Mouse (Mus musculus) gastrocnemius, postnatal 14 days (tissue): ENCODE data around the gene Mrps12. TPM values are rescaled to one million over a fixed set of nuclear protein-coding genes. Genes with fewer than 3 reads are reported as not detected.
"Not testable (repeated sequence)": the region's sequence is repeated elsewhere in the genome, so short reads cannot be mapped to it uniquely, and the experiment has no call there.

ENCODE experiments used
- DNase-seq: peaks from one replicate; pipeline ENCODE4 v3.0.0; 2021; ENCODE audit warnings: mixed read lengths
- intact Hi-C: fragments of 180-260 bp; cut with DNase I; formaldehyde crosslinking; loops from one replicate; pipeline ENCODE4 v1.15.1; 2025; ENCODE audit warnings: low total_unique reads
- total RNA-seq, 2 experiments: library from RNA; stranded (reverse); gene quantifications; 2 replicates each; pipeline ENCODE4 v1.2.3; 2021

The Mrps12 gene
- total RNA-seq, 2 experiments from 2014 or later = 43.7 to 48.0 TPM

- DNase-seq = no peak
- intact Hi-C loops = no loop called here
These were observed 23.9 kb downstream of the Mrps12 start for GRCm38 (mm10) chr7:28717726-28718125.

DNA sequence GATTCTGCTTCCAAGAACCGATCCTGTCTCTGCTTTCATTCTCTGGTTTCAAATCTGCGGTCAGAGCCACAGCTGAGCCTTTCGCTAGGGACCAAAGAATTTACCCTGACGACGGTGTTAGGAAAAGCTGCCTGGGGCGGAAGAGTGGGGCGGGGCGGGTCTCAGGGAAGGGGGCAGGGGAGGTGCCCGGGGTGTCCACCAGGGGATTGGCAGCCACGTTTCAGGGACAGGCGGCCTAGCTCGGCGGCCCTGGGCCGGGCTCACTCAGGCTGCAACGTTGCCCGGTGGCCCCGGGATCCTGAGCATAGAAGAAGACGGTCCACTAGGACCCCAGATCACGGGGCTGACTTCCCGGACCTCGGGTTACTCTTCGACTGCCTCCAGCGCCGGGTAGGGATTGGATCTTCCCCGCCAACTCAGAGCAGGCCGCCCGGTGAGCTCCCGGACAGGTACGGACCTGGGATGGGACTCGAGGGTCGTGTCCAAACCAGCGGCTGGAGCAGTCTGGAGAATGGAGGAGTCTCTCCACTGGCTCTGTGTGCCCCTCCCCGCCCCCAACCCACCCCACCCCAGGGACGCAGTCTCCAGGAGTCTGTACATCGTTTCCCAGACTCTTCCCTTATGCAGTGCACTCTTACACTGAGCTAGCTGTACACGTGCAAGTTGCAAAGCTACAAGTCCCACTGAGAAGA lies 24.9 kb downstream of the Mrps12 start, which contains the start of gene Fbxo17:
TSS of gene Fbxo17 (plus strand) at position 215 of the 692 bp plus-strand sequence.
- peak; percentile 84 for DNase-seq
- intact Hi-C loops = no loop called here

- intact Hi-C loops = no loop called here
- DNase-seq = no peak
These were observed 26.0 kb downstream of the Mrps12 start for GRCm38 (mm10) chr7:28715598-28715997.

DNA sequence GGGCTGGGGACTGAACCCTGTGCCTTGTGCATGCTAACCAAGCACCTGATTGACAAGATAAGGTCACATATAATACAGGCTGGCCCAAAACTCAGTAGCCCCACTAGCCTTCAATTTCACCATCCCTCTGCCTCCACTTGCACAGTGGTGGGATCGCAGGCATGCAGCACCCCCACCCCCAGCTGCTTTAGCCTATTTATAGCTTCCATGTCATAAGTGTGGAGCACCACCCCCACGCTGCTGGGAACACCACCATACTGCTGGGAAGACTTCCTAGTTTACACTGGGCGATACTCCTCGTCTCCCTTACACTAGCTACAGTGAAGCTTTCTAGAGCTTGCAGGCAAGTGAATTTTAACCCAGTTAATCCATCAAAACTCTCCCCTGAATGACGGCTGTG lies 27.0 kb downstream of the Mrps12 start:
- no peak for DNase-seq
- intact Hi-C loops = no loop called here

GRCm38 (mm10) chr7:28710962-28711361 lies 30.7 kb downstream of the Mrps12 start:
- intact Hi-C loops = no loop called here
- no peak for DNase-seq

DNA sequence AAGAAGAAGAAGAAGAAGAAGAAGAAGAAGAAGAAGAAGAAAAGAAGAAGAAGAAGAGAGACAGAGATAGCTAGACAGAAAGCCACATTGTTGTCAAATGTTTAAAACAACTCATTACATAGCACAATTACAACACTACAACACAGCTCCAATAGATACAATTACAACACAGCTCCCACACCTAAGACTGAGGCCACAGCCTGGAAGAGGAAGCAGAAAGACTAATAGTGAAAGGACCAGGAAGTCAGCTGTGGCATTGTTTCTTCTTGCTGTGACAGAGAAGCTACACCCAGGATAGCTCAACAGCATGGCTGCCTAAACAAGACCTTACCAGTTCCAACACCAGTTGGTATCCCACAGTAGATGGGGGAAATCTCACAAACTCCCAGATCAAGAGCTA lies 32.2 kb downstream of the Mrps12 start:
- intact Hi-C loops = no loop called here
- no peak for DNase-seq

GRCm38 (mm10) chr7:28702601-28703143 lies 38.9 kb downstream of the Mrps12 start:
- intact Hi-C loops = no loop called here
- no peak for DNase-seq

DNA sequence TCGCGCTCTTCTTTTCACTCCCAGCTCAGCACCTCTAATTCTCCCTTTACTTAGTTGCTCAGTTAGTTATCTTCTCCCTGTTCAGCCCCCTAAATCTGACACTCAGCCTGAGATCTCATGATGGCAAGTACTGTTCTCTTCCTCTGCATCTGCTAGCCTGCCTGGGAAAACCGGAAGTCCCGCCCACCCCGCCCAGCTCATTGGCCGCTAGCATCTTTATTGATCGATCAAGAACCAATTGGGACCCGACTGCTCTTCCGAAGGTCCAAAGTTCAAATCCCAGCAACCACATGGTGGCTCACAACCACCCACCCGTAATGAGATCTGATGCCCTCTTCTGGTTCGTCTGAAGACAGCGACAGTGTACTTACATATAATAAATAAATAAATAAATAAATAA lies 40.3 kb downstream of the Mrps12 start:
- intact Hi-C loops, DNase-seq: not testable (repeated sequence)

DNA sequence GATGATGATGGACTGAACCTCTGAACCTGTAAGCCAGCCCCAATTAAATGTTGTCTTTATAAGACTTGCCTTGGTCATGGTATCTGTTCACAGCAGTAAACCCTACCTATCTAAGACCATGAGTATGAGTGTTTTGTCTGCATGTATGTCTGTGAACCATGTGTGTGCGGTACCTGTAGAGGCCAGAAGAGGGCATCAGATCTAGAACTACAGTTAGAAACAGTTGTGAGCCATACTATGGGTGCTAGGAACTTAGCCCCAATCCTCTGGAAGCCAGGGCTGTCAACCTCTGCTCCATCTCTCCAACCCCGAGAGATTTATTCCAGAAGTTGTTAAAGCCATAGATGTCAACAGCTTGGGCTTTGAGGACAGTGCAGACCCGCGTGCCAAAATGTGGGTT lies 41.4 kb downstream of the Mrps12 start:
- intact Hi-C loops = no loop called here
- no peak for DNase-seq

DNA sequence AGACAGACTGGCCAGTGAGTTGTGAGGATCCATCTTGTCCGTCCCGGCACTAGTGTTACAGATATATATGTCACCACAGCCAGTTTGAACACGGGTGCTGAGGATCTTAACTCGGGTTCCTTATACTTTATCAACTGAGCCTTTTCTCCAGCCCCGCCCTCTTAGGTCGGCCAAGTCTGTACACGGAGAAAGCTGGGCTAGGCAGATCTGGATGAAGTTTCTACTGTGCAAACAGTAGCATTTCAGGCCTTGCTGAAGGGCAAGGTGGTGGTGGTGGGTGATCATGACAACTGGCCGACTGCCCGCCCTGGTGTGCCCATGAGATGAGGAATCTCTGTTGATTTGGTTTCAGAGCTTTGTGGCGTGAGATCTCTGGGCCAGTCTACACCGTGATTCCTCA lies 44.3 kb downstream of the Mrps12 start:
- DNase-seq = no peak
- intact Hi-C loops = no loop called here

- intact Hi-C loops = no loop called here
- DNase-seq = no peak
These were observed 46.6 kb downstream of the Mrps12 start for GRCm38 (mm10) chr7:28694966-28695511.

DNA sequence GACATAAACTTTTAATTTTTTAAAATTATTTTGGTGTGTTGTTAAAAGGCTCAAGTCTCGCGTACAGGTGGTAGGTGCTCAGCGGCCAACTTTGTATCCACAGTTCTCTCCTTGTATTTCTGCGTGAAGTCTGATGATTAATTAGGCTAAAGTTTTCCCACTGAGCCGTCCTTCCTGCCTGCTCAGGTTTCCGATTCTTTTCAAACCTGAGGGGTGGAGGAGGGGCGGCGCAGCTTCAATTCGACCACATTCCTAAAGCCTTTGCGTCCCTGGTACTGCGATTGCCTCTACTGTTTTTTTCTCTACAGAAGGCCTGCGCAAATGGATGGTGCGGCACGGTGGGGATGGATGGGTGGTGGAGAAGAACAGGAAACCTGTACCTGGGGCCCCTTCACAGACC lies 47.2 kb downstream of the Mrps12 start:
- intact Hi-C loops = no loop called here
- DNase-seq = no peak

DNA sequence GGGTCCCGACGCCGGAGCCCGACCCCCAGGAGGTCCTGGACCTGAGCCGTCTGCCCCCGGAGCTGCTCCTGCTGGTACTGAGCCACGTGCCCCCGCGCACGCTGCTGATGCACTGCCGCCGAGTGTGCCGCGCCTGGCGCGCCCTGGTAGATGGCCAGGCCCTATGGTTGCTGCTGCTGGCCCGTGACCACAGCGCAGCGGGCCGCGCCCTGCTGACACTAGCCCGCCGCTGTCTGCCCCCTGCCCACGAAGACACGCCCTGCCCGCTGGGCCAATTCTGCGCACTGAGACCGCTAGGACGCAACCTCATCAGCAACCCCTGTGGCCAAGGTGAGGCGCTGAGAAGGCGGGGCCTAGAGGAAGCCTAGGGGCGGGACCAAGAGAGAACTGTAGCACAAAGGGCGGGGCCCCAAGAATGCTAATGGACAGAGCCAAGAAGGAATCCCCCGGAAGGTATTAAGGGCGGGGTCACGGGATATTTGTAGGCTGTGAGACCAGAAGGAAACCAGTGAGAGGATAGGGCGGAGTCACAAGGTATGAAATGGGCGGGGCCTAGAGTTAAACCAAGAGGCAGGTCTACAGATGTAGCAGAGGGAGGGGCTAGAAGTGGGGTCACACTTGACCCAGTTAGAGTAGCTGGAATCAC lies 48.2 kb downstream of the Mrps12 start:
- intact Hi-C loops = no loop called here
- DNase-seq = peak; percentile 48

DNA sequence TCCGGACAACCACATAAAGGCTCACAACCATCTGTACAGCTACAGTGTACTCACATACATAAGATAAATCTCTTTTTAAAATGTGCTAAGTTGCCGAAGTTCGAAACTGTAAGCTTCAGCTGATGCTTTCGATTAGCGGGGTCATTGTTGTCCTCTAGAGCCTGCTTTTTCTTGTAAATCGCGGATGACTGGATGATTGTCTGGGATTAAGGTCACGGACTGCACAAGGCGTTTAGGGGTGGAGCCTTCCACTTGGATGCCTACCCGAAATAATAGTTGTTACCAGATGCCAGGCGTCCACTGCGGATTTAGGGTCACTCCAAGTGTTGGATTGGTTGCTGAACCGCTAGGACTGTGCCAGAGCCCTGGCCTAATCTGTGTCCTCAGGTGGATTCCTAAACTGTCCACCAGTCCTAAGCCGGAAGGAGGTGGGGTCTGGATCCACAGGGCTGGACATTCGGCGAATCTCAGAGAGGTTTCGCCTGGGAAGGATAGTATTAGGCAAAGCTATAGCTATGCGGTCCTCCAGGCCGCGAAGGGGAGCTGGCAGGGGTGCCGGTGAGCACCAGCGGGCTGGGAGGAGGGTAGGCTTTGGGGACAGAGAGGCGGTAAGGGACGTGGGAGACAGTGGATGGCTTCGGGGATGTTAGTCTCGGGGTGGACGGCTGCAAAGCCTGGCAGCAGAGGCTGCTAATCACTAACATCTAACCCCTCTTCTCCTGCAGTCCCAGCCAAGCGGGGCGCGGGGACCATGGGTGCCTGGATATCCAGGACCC lies 48.9 kb downstream of the Mrps12 start, which contains the start of gene Fbxo27:
TSS of gene Fbxo27 (plus strand) at position 305 of the 776 bp plus-strand sequence.
- peak; percentile 20 for DNase-seq
- intact Hi-C loops = no loop called here

DNA sequence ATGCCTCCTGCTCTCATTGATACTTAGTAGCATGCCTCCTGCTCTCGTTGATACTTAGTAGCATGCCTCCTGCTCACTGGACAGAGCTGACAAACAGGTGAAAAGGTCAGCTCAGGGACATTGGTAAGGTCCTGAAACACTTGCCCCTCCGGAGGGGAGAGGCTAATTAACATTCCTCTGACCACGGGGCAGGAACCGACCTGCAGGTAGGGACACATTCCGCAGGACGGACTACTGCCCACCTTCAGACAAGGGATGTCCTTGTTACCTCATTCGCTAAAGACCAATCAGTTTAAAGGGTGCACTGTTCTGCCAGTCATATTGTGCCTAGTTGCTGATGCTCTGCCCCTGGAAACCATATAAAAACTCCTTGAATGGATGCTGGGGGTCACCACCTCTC lies 50.5 kb downstream of the Mrps12 start:
- intact Hi-C loops = no loop called here
- no peak for DNase-seq

Other genes with a start within 250 kb of the Mrps12 start
- not detected for gene Ifnl2, start 231.4 kb downstream of the Mrps12 start, total RNA-seq
- not detected for gene Ifnl3, start 219.0 kb downstream of the Mrps12 start, total RNA-seq
- not detected for gene Sycn, start 200.9 kb downstream of the Mrps12 start, total RNA-seq
- gene Nccrp1, start 194.6 kb downstream of the Mrps12 start, total RNA-seq = not detected
- gene Samd4b, start 143.7 kb downstream of the Mrps12 start, total RNA-seq = 10 to 100 TPM; 15.7 to 18.5 TPM
- 1 to 10 TPM; 2.9 to 4.6 TPM for gene Pak4, start 143.6 kb downstream of the Mrps12 start, total RNA-seq
- not detected for gene Acp7, start 110.5 kb downstream of the Mrps12 start, total RNA-seq
- 1 to 10 TPM in 1 of 2 experiments, under 1 TPM in 1; 0.82 to 1.4 TPM for gene Fbxo27, start 49.0 kb downstream of the Mrps12 start, total RNA-seq
- gene Fbxo17, start 25.0 kb downstream of the Mrps12 start, total RNA-seq = 1 to 10 TPM; 5.6 to 7.3 TPM
- 10 to 100 TPM; 19.0 TPM for gene Sars2, start 172 bp upstream of the Mrps12 start, total RNA-seq
- gene Ccer2, start 14.4 kb upstream of the Mrps12 start, total RNA-seq = not detected
- gene Sirt2, start 24.9 kb upstream of the Mrps12 start, total RNA-seq = 10 to 100 TPM; 77.2 to 77.5 TPM
- 10 to 100 TPM; 21.2 to 21.3 TPM for gene Nfkbib, start 25.7 kb upstream of the Mrps12 start, total RNA-seq
- gene Rinl, start 47.1 kb upstream of the Mrps12 start, total RNA-seq = 1 to 10 TPM in 1 of 2 experiments, under 1 TPM in 1; 0.80 to 1.3 TPM
- gene Hnrnpl, start 66.7 kb upstream of the Mrps12 start, total RNA-seq = 100 to 1,000 TPM; 158 to 189 TPM
- 100 to 1,000 TPM; 198 to 334 TPM for gene Ech1, start 83.4 kb upstream of the Mrps12 start, total RNA-seq
- 1 to 10 TPM; 2.0 to 4.4 TPM for gene Lgals4, start 92.0 kb upstream of the Mrps12 start, total RNA-seq
- not detected for gene Lgals7, start 122.0 kb upstream of the Mrps12 start, total RNA-seq
- under 1 TPM; 0.10 to 0.13 TPM for gene Capn12, start 139.6 kb upstream of the Mrps12 start, total RNA-seq
- gene Actn4, start 220.5 kb upstream of the Mrps12 start, total RNA-seq = 10 to 100 TPM; 68.1 to 85.9 TPM
- 100 to 1,000 TPM; 142 to 147 TPM for gene Eif3k, start 240.0 kb upstream of the Mrps12 start, total RNA-seq
- gene Map4k1, start 240.2 kb upstream of the Mrps12 start, total RNA-seq = 1 to 10 TPM in 1 of 2 experiments, under 1 TPM in 1; 0.71 to 1.2 TPM